Mouse (Mus musculus) lung, postnatal 0 days (tissue): ENCODE measurements around the gene Kcnj13. TPM values are rescaled to one million over a fixed set of nuclear protein-coding genes. Genes with fewer than 3 reads are reported as not detected.

Experiments used
- ATAC-seq: fragments of 200-750 bp; cut with Nextera tagmentation; 2 replicates; pipeline ENCODE4 v1.8.0; 2017; ENCODE audit warnings: moderate library complexity
- DNase-seq: peaks from one replicate; pipeline ENCODE4 v3.0.0-alpha.2; 2016; ENCODE audit warnings: low spot score
- H3K27ac ChIP-seq: fragments of 300-500 bp; sonication (generic); 2 replicates; pipeline ENCODE4 v1.5.1; 2014; ENCODE audit warnings: antibody characterized with exemption, mild to moderate bottlenecking, low read length, mixed read lengths
- H3K27me3 ChIP-seq: fragments of 300-500 bp; sonication (generic); replicated peaks from 2 replicates; pipeline ENCODE4 v1.6.1; 2014; ENCODE audit warnings: low read length, mixed read lengths; ENCODE audit not compliant: insufficient read depth
- H3K36me3 ChIP-seq: fragments of 300-500 bp; sonication (generic); 2 replicates; pipeline ENCODE4 v1.6.1; 2014; ENCODE audit warnings: low read length, mixed read lengths; ENCODE audit not compliant: insufficient read depth
- H3K4me1 ChIP-seq: fragments of 300-500 bp; sonication (generic); 2 replicates; pipeline ENCODE4 v1.6.1; 2014; ENCODE audit warnings: antibody characterized with exemption, low read depth, low read length, mixed read lengths; ENCODE audit not compliant: insufficient read depth
- H3K4me2 ChIP-seq: fragments of 300-500 bp; sonication (generic); replicated peaks from 2 replicates; pipeline ENCODE4 v1.6.1; 2014; ENCODE audit warnings: low read depth, mild to moderate bottlenecking, low read length, moderate library complexity, mixed read lengths
- H3K4me3 ChIP-seq: fragments of 300-500 bp; sonication (generic); 2 replicates; pipeline ENCODE4 v1.5.1; 2014; ENCODE audit warnings: low read depth, low read length
- H3K9ac ChIP-seq: fragments of 300-500 bp; sonication (generic); replicated peaks from 2 replicates; pipeline ENCODE4 v1.6.1; 2014; ENCODE audit warnings: low read depth, mild to moderate bottlenecking
- H3K9me3 ChIP-seq: fragments of 300-500 bp; sonication (generic); 2 replicates; pipeline ENCODE4 v1.6.1; 2016; ENCODE audit warnings: low read length, mixed read lengths
- CTCF ChIP-seq: IDR thresholded peaks from 2 replicates; pipeline ENCODE4 v1.5.1; 2016; ENCODE audit warnings: antibody characterized with exemption, mild to moderate bottlenecking
- EP300 ChIP-seq: IDR thresholded peaks from 2 replicates; pipeline ENCODE4 v1.6.1; 2016; ENCODE audit warnings: antibody characterized with exemption, mild to moderate bottlenecking, control low read depth
- whole genome bisulfite sequencing: fragments of 180-500 bp; shearing (Covaris S2); extraction: QIAGEN DNeasy Blood & Tissue Kit; methylation state at CpG from one replicate; pipeline ENCODE4 v1.1.7; 2014; 5-methylcytosine and 5-hydroxymethylcytosine counted together
- polyA plus RNA-seq: library from polyadenylated mRNA; unstranded; fragments of >200 nt; fragmentation: Nextera tagmentation; extraction: Ambion mirVana; gene quantifications from 2 replicates; pipeline ENCODE4 v1.2.1, GENCODE M21; 2015

The Kcnj13 gene
- polyA plus RNA-seq, 1 experiment from 2014 or later = 48.7 TPM

DNA sequence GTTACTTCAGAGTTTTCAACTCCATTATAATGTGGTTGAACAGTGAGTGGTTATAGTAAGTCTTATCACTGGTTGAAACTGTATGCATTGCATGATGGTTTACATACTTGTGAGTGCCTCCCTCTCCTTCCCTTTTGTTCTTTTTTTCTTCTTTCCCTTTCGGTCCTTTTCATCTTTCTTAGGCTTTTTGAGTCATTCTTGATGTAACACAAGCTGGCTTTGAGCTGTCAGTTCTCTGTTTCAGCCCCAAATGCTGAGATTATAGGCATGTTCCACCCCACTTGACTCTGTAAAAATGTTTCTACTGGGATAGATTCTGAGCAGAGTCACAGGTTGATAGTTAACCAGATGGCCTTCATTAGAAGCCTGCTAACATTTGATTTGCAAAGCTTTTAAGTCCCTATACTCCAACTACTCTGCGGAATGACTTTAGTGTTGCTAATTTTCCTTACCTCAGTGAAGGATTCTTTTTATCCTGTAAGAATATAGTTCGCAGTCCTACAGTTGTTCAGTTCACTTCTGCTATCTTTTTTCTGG is 16.4 kb downstream of the Kcnj13 start:
- Histone ChIP-seq H3K4me3 (no peak overlapping the region), H3K9me3 (no peaks in the 10 kb centered on the region), H3K27ac (no peak overlapping the region), H3K9ac (no peak overlapping the region), H3K4me1 (no peaks in the 10 kb centered on the region), H3K27me3 (no peaks in the 10 kb centered on the region), H3K4me2 (no peak overlapping the region), H3K36me3 (peaks cover 9% of the 10 kb centered on the region)
- DNase-seq (no peak), ATAC-seq (no peak)
- WGBS = 80% methylated on average over 3 of the region's 3 CpGs
- TF ChIP-seq CTCF (no peak), EP300 (no peak)

DNA sequence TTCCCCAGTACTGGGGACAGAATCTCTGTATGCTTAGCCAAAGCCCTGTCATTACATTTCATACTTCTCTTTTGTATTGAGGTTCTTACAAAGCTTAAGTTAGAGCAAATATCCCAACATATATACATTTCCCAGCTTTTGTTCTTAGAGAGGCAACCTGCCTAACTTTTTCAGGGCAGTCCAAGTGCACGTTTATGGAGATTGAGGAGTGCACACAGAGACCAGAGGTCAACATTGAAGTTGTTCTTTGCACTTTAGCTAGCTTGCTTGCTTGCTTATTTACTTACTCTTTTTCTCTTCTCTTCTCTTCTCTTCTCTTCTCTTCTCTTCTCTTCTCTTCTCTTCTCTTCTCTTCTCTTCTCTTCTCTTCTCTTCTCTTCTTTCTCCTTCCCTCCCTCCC is 34.3 kb downstream of the Kcnj13 start:
- H3K36me3 ChIP-seq = peaks cover 12% of the 10 kb centered on the region
- H3K27me3 ChIP-seq = no peaks in the 10 kb centered on the region
- WGBS = 52% methylated on average over 1 of the region's 1 CpGs
- H3K27ac ChIP-seq = no peak overlapping the region
- H3K4me3 ChIP-seq = no peak overlapping the region
- H3K4me1 ChIP-seq = no peaks in the 10 kb centered on the region
- ATAC-seq (no peak), DNase-seq (no peak)
- H3K9me3 ChIP-seq = no peaks in the 10 kb centered on the region
- no peak for TF ChIP-seq EP300
- TF ChIP-seq CTCF = no peak
- H3K4me2 ChIP-seq = no peak overlapping the region
- H3K9ac ChIP-seq = no peak overlapping the region

DNA sequence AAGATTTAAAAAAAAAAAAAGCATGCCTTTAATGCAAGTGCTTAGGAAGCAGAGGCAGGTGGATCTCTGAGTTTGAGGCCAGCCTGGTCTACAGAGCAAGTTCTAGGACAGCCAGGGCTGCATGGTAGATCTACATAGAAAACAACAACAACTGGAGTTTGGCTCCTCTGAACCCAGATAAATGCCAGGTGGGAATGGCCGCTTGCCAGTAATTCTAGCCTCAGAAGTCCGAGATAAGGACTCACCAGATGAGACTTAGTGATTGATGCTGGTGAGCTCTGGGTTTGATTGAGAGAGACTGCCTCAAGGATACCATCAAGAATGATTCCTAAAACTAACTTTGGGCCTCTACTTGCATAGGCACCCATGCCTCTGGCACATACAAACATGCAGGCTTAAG is 44.0 kb downstream of the Kcnj13 start:
- DNase-seq (no peak), ATAC-seq (no peak)
- TF ChIP-seq CTCF (no peak), EP300 (no peak)
- no peak overlapping the region for H3K27ac ChIP-seq
- H3K4me3 ChIP-seq = no peak overlapping the region
- no peaks in the 10 kb centered on the region for H3K36me3 ChIP-seq
- H3K4me1 ChIP-seq = no peaks in the 10 kb centered on the region
- H3K4me2 ChIP-seq = no peak overlapping the region
- H3K9ac ChIP-seq = no peak overlapping the region
- no peaks in the 10 kb centered on the region for H3K9me3 ChIP-seq
- no peaks in the 10 kb centered on the region for H3K27me3 ChIP-seq
- 58% methylated on average over 2 of the region's 2 CpGs for WGBS

Other genes with a start within 250 kb of the Kcnj13 start
- gene Ecel1, start 238.2 kb downstream of the Kcnj13 start, polyA plus RNA-seq = 0.17 and 0.39 TPM in 2 replicates
- gene Prss56, start 211.4 kb downstream of the Kcnj13 start, polyA plus RNA-seq = not detected in 2 replicates
- not detected in 2 replicates for gene Chrnd, start 204.1 kb downstream of the Kcnj13 start, polyA plus RNA-seq
- gene Chrng, start 190.1 kb downstream of the Kcnj13 start, polyA plus RNA-seq = 0.04 TPM in 1 of 2 replicates, not detected in the other
- 110 and 118 TPM in 2 replicates for gene Eif4e2, start 180.8 kb downstream of the Kcnj13 start, polyA plus RNA-seq
- 0.24 and 0.69 TPM in 2 replicates for gene Efhd1, start 130.4 kb downstream of the Kcnj13 start, polyA plus RNA-seq
- gene Gigyf2, start 67.7 kb downstream of the Kcnj13 start, polyA plus RNA-seq = 29.6 and 33.0 TPM in 2 replicates
- gene Snorc, start 75.5 kb upstream of the Kcnj13 start, polyA plus RNA-seq = not detected in 2 replicates
- gene Neu2, start 115.2 kb upstream of the Kcnj13 start, polyA plus RNA-seq = 2.9 and 4.8 TPM in 2 replicates
- 3.8 and 5.9 TPM in 2 replicates for gene Ngef, start 179.1 kb upstream of the Kcnj13 start, polyA plus RNA-seq
- 13.5 and 13.6 TPM in 2 replicates for gene Inpp5d, start 225.6 kb upstream of the Kcnj13 start, polyA plus RNA-seq